Mouse (Mus musculus) MEL (cell line): ENCODE results near the gene Ctnnbl1.

Source experiments
- CTCF ChIP-seq, 3 experiments: IDR thresholded peaks in 2 of 3; conservative IDR thresholded peaks in 1 of 3; 2 replicates each; pipeline ENCODE4 v1.5.1; 2011 to 2012; ENCODE audit warnings: low read length in 3 of 3, low read depth in 2 of 3, mild to moderate bottlenecking in 2 of 3, improper control_type of control experiment in 1 of 3, inconsistent platforms in 1 of 3, mixed read lengths in 1 of 3, moderate library complexity in 1 of 3; ENCODE audit not compliant: control insufficient read depth in 1 of 3, insufficient read depth in 1 of 3, poor library complexity in 1 of 3, severe bottlenecking in 1 of 3
- E2F4 ChIP-seq: IDR thresholded peaks from 2 replicates; pipeline ENCODE4 v1.6.1; 2011; ENCODE audit warnings: low read depth, low read length, improper control_type of control experiment, borderline replicate concordance
- EP300 ChIP-seq, 2 experiments: IDR thresholded peaks; 2 replicates each; pipeline ENCODE4 v1.6.1; 2011; ENCODE audit warnings: improper control_type of control experiment in 2 of 2, low read length in 2 of 2, low read depth in 1 of 2, mild to moderate bottlenecking in 1 of 2
- MEF2A ChIP-seq: IDR thresholded peaks from 2 replicates; pipeline ENCODE4 v1.6.1; 2014; ENCODE audit warnings: low read depth, mild to moderate bottlenecking, inconsistent platforms, low read length, improper control_type of control experiment; ENCODE audit not compliant: poor library complexity, insufficient replicate concordance, severe bottlenecking; ENCODE audit errors: extremely low read depth
- MYC ChIP-seq: IDR thresholded peaks from 2 replicates; pipeline ENCODE4 v1.6.1; 2011; ENCODE audit warnings: low read depth, mild to moderate bottlenecking, low read length, improper control_type of control experiment, moderate library complexity
- POLR2A ChIP-seq, 2 experiments: IDR thresholded peaks; 2 replicates each; pipeline ENCODE4 v1.6.1; 2011 to 2012; ENCODE audit warnings: low read length in 2 of 2, mild to moderate bottlenecking in 2 of 2, control low read depth in 1 of 2, improper control_type of control experiment in 1 of 2, low read depth in 1 of 2, moderate library complexity in 1 of 2; ENCODE audit not compliant: control insufficient read depth in 1 of 2, insufficient read depth in 1 of 2, poor library complexity in 1 of 2

- TF ChIP-seq MEF2A (no peak), POLR2A (IDR thresholded peaks at IDR 0.05; ENCODE audit: control insufficient read depth in 1 of 2, insufficient read depth in 1 of 2, low read depth in 1 of 2, low read length in 2 of 2, poor library complexity in 1 of 2) (no peak), CTCF (IDR thresholded peaks at IDR 0.05 in 2 of 3, conservative IDR thresholded peaks at IDR 0.05 in 1 of 3; ENCODE audit: control insufficient read depth in 1 of 3, insufficient read depth in 1 of 3, low read depth in 2 of 3, low read length in 3 of 3, poor library complexity in 1 of 3, severe bottlenecking in 1 of 3) (no peak), E2F4 (no peak), MYC (no peak), EP300 (IDR thresholded peaks at IDR 0.05; ENCODE audit: low read depth in 1 of 2, low read length in 2 of 2) (no peak)
These were observed 73.5 kb downstream of the Ctnnbl1 start for GRCm38 (mm10) chr2:157810749-157811148.
